Mouse (Mus musculus) heart, embryonic 16.5 days (tissue): Measurements from ENCODE around the gene Dclre1b. TPM values are rescaled to one million over a fixed set of nuclear protein-coding genes. Genes with fewer than 3 reads are reported as not detected.

Source experiments
- ATAC-seq: fragments of 200-750 bp; cut with Nextera tagmentation; replicated peaks from 2 replicates; pipeline ENCODE4 v1.8.0; 2017; ENCODE audit warnings: moderate number of reproducible peaks; ENCODE audit not compliant: insufficient read depth, low FRiP score; ENCODE audit errors: extremely low read depth
- H3K27ac ChIP-seq: fragments of 300-500 bp; sonication (generic); 2 replicates; pipeline ENCODE4 v1.5.1; 2014; ENCODE audit warnings: mild to moderate bottlenecking, low read length, control low read depth, moderate library complexity
- H3K27me3 ChIP-seq: fragments of 300-500 bp; sonication (generic); 2 replicates; pipeline ENCODE4 v1.6.1; 2014; ENCODE audit warnings: low read length, mixed read lengths; ENCODE audit not compliant: control insufficient read depth, insufficient read depth
- H3K36me3 ChIP-seq: fragments of 300-500 bp; sonication (generic); 2 replicates; pipeline ENCODE4 v1.6.1; 2014; ENCODE audit not compliant: control insufficient read depth, insufficient read depth
- H3K4me1 ChIP-seq: fragments of 300-500 bp; sonication (generic); 2 replicates; pipeline ENCODE4 v1.6.1; 2014; ENCODE audit warnings: low read length, mixed read lengths; ENCODE audit not compliant: control insufficient read depth, insufficient read depth
- H3K4me2 ChIP-seq: fragments of 300-500 bp; sonication (generic); 2 replicates; pipeline ENCODE4 v1.6.1; 2014; ENCODE audit warnings: low read depth, mild to moderate bottlenecking, control low read depth, low read length
- H3K4me3 ChIP-seq: fragments of 300-500 bp; sonication (generic); 2 replicates; pipeline ENCODE4 v1.5.1; 2014; ENCODE audit warnings: mild to moderate bottlenecking, control low read depth, low read length
- H3K9ac ChIP-seq: fragments of 300-500 bp; sonication (generic); 2 replicates; pipeline ENCODE4 v1.6.1; 2014; ENCODE audit warnings: low read length, control low read depth
- H3K9me3 ChIP-seq: fragments of 300-500 bp; sonication (generic); replicated peaks from 2 replicates; pipeline ENCODE4 v1.6.1; 2016; ENCODE audit warnings: low read length; ENCODE audit not compliant: control insufficient read depth
- WGBS: fragments of 180-500 bp; shearing (Covaris S2); extraction: QIAGEN DNeasy Blood & Tissue Kit; methylation state at CpG from one replicate; pipeline ENCODE4 v1.1.7; 2014; 5-methylcytosine and 5-hydroxymethylcytosine counted together
- polyA plus RNA-seq: library from polyadenylated mRNA; unstranded; fragments of >200 nt; fragmentation: Nextera tagmentation; extraction: Ambion mirVana; gene quantifications from 2 replicates; pipeline ENCODE4 v1.2.1, GENCODE M21; 2015

The Dclre1b gene
- polyA plus RNA-seq, 1 experiment from 2014 or later, result 17.1 TPM

DNA sequence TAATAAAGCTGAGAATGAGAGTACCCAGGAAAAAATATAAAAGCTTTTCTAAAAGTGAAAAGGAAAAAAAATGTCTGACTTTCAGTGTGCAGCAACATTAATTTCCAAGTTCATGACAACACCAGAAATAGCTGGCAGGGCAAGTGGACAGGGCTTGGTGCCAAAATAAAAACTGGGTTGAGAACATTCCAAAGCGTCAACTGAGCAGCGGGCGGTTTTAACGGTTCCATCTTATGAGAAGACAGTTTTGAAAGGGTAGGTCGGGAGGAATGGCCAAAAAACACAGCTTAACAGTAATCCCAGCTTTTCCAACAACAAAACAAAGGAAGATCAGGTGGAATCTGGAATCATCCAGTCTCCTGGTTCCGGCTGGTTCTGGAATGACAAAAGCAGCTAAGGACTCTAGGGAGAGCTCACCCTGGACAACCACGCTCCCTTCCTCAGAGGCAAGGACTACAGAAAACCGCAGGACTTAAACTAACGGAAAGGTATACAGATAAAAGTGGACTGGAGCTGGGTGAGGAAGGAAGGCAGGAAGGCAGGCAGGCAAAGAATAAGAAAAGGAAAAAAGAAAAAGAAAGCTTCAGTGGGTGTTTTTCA lies 37.6 kb downstream of the Dclre1b start:
- H3K4me1 ChIP-seq, result peaks cover 39% of the 10 kb centered on the region
- H3K9ac ChIP-seq, result peak overlapping the region; percentile 69
- H3K9me3 ChIP-seq, result no peaks in the 10 kb centered on the region
- H3K27me3 ChIP-seq, result no peaks in the 10 kb centered on the region
- peaks cover 7% of the 10 kb centered on the region; the same call in 1 of the 2 replicates for H3K36me3 ChIP-seq
- ATAC-seq, result peak; percentile 74
- H3K27ac ChIP-seq, result peak overlapping the region; percentile 98
- 18% methylated on average over 9 of the region's 9 CpGs for WGBS
- H3K4me2 ChIP-seq, result peak overlapping the region; percentile 63
- H3K4me3 ChIP-seq, result peak overlapping the region; percentile 22

DNA sequence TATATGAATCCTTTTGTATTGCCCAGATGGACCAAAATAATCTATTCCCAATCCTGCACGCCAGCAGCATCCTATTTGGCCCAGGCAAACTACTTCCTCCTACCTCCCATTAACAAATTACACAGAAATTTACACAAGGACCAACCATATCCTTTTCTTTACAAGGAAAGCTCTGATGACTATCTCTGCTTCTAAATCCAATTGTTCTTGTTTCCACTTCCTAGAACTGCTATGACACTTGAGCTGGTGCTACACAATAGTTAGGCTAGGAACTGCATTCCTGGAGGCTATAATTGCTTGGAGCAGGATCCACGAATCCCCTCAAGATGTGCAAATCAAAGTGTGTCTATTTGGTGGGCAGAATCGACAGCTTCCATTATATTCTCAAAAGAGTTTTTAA lies 42.5 kb downstream of the Dclre1b start:
- Histone ChIP-seq H3K4me3 (no peak overlapping the region), H3K27ac (no peak overlapping the region), H3K27me3 (no peaks in the 10 kb centered on the region), H3K4me2 (no peak overlapping the region), H3K9ac (no peak overlapping the region), H3K9me3 (no peaks in the 10 kb centered on the region), H3K36me3 (peaks cover 24% of the 10 kb centered on the region), H3K4me1 (peaks cover 20% of the 10 kb centered on the region)
- WGBS, result 77% methylated on average over 3 of the region's 3 CpGs
- ATAC-seq, result no peak

DNA sequence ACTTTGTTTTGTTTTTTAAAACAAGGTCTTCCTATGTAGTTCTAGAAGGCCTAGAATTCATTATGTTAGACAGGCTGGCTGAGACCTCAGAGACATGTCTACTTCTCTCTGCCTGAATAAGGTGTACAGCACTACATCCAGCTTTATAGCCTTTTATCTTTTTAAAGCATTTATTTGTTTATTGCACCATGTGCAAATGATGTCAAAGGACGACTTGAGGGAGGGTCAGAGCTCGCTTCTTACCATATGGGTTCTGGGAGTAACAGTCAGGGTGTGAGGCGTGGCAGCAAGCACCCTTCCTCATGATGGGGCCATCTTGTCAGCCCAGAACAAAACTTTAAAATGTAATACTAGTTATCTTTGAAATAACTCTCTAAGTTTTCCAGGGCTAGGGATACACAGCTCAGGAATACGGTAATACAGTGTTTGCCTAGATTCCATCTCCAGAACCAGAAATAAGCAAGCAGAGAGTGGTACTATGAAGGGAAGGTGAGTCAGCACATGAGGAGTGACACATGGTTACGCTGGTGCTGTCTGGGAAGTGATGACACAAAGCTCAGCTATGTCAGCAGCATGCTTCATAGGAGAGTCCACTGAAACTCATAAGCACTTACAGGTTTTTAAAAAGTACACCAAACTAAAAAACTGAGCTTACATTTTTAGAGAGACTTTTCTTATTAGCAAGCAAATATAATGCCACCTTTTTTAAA lies 49.8 kb downstream of the Dclre1b start:
- Histone ChIP-seq H3K4me1 (0 out of 2 replicates have a peak, but pooled peaks cover 5% of the 10 kb centered on the region), H3K9me3 (no peaks in the 10 kb centered on the region), H3K36me3 (peaks cover 40% of the 10 kb centered on the region), H3K4me2 (no peak overlapping the region), H3K27ac (no peak overlapping the region), H3K4me3 (no peak overlapping the region), H3K27me3 (no peaks in the 10 kb centered on the region), H3K9ac (no peak overlapping the region)
- no peak for ATAC-seq
- WGBS, result 74% methylated on average over 5 of the region's 5 CpGs

DNA sequence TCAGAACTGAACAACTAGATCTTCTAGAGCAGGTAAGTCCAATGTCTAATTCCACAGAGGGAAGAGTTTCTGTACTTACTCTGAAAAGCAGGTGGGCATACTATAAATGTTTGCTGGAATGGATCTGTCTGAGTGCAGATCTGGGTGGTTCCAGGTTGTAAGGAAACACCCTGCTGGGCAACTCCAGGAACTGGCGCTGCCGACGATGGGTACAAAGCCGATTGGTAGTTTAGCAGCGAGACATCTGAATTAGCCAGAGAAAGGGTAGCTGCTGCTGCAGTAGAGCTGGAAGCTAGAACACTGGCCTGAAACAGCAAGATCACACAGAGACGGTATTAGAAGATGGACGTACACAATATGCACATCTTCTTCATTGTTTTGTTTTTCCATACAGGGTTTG lies 50.8 kb downstream of the Dclre1b start:
- Histone ChIP-seq H3K4me2 (no peak overlapping the region), H3K9me3 (no peaks in the 10 kb centered on the region), H3K9ac (no peak overlapping the region), H3K27ac (no peak overlapping the region), H3K4me3 (no peak overlapping the region), H3K4me1 (0 out of 2 replicates have a peak, but pooled peaks cover 5% of the 10 kb centered on the region), H3K27me3 (no peaks in the 10 kb centered on the region), H3K36me3 (peaks cover 40% of the 10 kb centered on the region)
- ATAC-seq, result no peak
- 87% methylated on average over 7 of the region's 7 CpGs for WGBS

DNA sequence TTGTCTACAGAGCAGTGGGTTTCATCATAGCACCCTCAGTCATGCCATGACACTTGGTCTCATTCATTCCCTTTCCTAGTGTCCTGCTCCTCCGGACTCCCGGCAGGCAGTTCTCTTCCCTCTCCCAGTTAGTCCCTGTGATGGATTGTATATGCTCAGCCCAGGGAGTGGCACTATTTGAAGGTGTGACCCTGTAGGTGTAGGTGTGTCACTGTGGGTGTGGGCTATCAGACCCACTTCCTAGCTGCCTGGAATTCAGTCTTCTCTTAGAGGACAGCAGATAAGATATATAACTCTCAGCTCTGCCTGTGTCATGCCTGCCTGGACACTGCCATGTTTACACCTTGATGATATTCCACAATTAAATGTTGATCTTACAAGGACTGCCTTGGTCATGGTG lies 52.3 kb downstream of the Dclre1b start:
- no peak overlapping the region for H3K4me3 ChIP-seq
- H3K36me3 ChIP-seq, result peaks cover 45% of the 10 kb centered on the region
- no peaks in the 10 kb centered on the region for H3K9me3 ChIP-seq
- H3K9ac ChIP-seq, result no peak overlapping the region
- H3K27me3 ChIP-seq, result no peaks in the 10 kb centered on the region
- no peak for ATAC-seq
- WGBS, result 89% methylated on average over 2 of the region's 2 CpGs
- 0 out of 2 replicates have a peak, but pooled peaks cover 5% of the 10 kb centered on the region for H3K4me1 ChIP-seq
- no peak overlapping the region for H3K27ac ChIP-seq
- no peak overlapping the region for H3K4me2 ChIP-seq

DNA sequence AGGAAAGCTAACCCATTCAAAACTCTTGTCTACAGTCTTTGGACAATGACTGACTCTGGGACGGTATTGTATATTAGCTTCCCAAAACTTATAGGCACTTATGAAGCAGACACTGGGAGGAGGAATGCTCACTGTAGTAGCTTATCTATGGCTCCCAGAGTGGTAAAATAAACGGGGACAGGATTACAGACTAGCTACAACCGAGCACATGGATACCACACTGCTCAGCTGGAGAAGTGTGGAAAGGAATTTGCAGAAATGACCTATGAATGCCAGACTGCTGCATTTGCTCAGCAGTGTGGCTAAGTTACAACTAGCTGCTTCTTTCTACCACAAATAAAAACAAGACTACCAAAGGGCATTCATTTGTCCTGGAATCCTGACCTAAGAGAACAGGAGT lies 53.9 kb downstream of the Dclre1b start:
- Histone ChIP-seq H3K27me3 (no peaks in the 10 kb centered on the region), H3K36me3 (peaks cover 49% of the 10 kb centered on the region), H3K4me2 (no peak overlapping the region), H3K9me3 (no peaks in the 10 kb centered on the region), H3K27ac (peak overlapping the region; percentile 76), H3K4me3 (no peak overlapping the region), H3K4me1 (0 out of 2 replicates have a peak, but pooled peaks cover 5% of the 10 kb centered on the region), H3K9ac (no peak overlapping the region)
- WGBS, result 25% methylated on average over 3 of the region's 3 CpGs
- ATAC-seq, result peak; percentile 81; the same call in 1 of the 2 replicates

DNA sequence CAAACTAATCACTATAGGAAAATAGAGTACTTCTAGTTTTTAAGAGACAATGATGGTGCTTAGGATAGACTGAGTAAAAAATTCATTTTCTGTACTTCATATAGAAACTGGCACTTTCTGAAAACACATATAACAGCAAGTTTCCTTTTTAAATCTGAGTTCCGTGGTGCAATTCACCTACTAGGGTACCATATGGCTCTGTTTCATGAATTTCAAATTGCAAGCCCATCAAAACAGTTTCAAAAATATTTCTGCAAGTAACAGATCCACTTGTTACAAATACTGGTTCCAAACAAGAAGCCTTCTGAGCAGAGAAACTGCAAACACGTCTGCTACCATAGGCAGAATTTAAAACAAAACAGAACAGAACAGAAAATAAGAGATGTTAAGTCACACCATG lies 57.7 kb downstream of the Dclre1b start:
- ATAC-seq, result no peak
- 84% methylated on average over 2 of the region's 2 CpGs for WGBS
- Histone ChIP-seq H3K4me1 (0 out of 2 replicates have a peak, but pooled peaks cover 5% of the 10 kb centered on the region), H3K4me2 (no peak overlapping the region), H3K27ac (no peak overlapping the region), H3K9ac (no peak overlapping the region), H3K9me3 (no peaks in the 10 kb centered on the region), H3K27me3 (no peaks in the 10 kb centered on the region), H3K36me3 (peaks cover 59% of the 10 kb centered on the region), H3K4me3 (no peak overlapping the region)

Other genes starting within 250 kb of the Dclre1b start
- gene Syt6, start 234.2 kb downstream of the Dclre1b start, polyA plus RNA-seq, result 0.07 and 0.09 TPM in 2 replicates
- gene Atg4a-ps, start 163.4 kb downstream of the Dclre1b start, polyA plus RNA-seq, result 0.09 and 0.77 TPM in 2 replicates
- 18.4 and 22.1 TPM in 2 replicates for gene Olfml3, start 71.4 kb downstream of the Dclre1b start, polyA plus RNA-seq
- gene Gm10964, start 70.1 kb downstream of the Dclre1b start, polyA plus RNA-seq, result not detected in 2 replicates
- gene Hipk1, start 17.9 kb downstream of the Dclre1b start, polyA plus RNA-seq, result 10.8 and 11.6 TPM in 2 replicates
- gene Ap4b1, start 76 bp upstream of the Dclre1b start, polyA plus RNA-seq, result 16.2 and 17.2 TPM in 2 replicates
- gene Gm43064, start 129 bp upstream of the Dclre1b start, polyA plus RNA-seq, result 0.30 and 0.32 TPM in 2 replicates
- gene Bcl2l15, start 23.2 kb upstream of the Dclre1b start, polyA plus RNA-seq, result 0.43 TPM in 1 of 2 replicates, not detected in the other
- gene Ptpn22, start 50.4 kb upstream of the Dclre1b start, polyA plus RNA-seq, result 3.3 and 6.7 TPM in 2 replicates
- gene Rsbn1, start 104.7 kb upstream of the Dclre1b start, polyA plus RNA-seq, result 5.6 and 5.8 TPM in 2 replicates
- 14.7 and 15.3 TPM in 2 replicates for gene Phtf1, start 158.7 kb upstream of the Dclre1b start, polyA plus RNA-seq